8 mouse cellular contexts compared by ENCODE assay signal in the genomic region with DNA sequence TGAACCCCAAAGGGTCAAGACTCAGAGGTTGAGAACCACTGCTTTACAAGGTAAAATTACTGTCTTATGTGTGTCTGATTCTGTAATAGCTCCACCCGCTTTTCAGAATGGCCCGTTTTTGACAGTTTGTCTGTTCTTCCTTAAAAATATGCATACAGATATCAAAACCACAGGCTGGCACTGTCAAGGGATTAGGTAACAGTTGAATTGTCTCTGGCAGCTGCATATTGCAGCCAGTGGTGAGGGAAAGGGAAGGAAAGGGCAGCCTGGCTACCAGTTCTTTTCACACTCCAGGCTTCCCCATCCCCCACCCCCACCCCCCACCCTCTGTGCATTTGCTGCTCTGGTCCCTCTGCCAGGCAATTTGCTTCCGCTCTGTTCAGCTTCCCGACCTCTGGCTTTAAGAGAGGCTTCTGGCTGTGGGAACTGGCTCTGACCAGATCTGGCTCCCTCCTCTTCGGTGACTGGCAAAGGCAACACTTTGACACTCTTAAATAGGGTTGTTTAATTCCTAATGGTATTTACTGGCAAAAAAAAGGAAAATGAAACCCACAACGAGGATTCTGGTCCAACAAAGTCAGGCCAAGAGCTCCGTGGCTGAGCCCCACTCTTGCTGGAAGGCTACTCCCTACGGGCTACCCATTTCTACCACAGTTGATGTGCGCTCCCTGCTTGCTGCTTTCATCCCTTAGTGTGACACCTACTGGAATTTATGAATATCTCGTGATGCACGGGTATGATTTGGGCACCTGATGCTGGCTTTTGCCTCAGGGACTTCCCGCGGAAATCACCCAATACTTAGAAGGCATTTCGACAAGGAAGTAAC. TPM values are rescaled to one million over a fixed set of nuclear protein-coding genes. Genes with fewer than 3 reads are reported as not detected.
A peak's percentile ranks its signal among the peaks of the same experiment; 100 is the strongest.
DNase-seq lines count a peak whose midpoint lies in the region; ATAC-seq and TF ChIP-seq lines count a peak whose summit lies in the region.

No protein-coding gene starts in this region.

- ATAC-seq in forebrain, embryonic 11.5 days (replicated peaks; ENCODE audit: low FRiP score): peak; percentile 37
- ATAC-seq in hindbrain, embryonic 14.5 days (ENCODE audit: low FRiP score): peak; percentile 65; the same call in 1 of the 2 replicates
- ATAC-seq in megakaryocyte, adult 5-6 weeks (ENCODE audit: poor library complexity, severe bottlenecking): peak; percentile 47

- DNase-seq in CD4-positive helper T cell, adult 2 months (ENCODE audit: low read depth, low spot score): peak; percentile 88
- DNase-seq in T-cell, adult 2 months (ENCODE audit: low spot score): peak; percentile 86
- DNase-seq in forebrain, embryonic 11.5 days (ENCODE audit: low spot score): peak; percentile 54
- peak; percentile 41 for DNase-seq in hindbrain, embryonic 14.5 days (ENCODE audit: low spot score)
- DNase-seq in left cerebral cortex, adult 18-20 months (ENCODE audit: low spot score in 2 of 2): peak; percentile 5 to 6
- no peak for DNase-seq in cerebellum, adult 9-11 months

- no peaks in the 10 kb centered on the region for H3K9me3 ChIP-seq in forebrain, embryonic 11.5 days (ENCODE audit: control insufficient read depth, low read length)
- H3K9me3 ChIP-seq in hindbrain, embryonic 14.5 days (ENCODE audit: control insufficient read depth, low read length): no peaks in the 10 kb centered on the region

- no peak for TF ChIP-seq CTCF in small intestine, adult 2 months (IDR thresholded peaks at IDR 0.05; ENCODE audit: extremely low read depth, insufficient read length, insufficient replicate concordance, low read depth, low read length)

- 7% methylated on average over 14 of the region's 14 CpGs for WGBS in forebrain, embryonic 11.5 days
- 6% methylated on average over 14 of the region's 14 CpGs for WGBS in hindbrain, embryonic 14.5 days
- 10% methylated on average over 14 of the region's 14 CpGs for WGBS in small intestine, adult 2 months

- TF ChIP-seq POLR2A in small intestine, adult 2 months (IDR thresholded peaks at IDR 0.05; ENCODE audit: low read depth, low read length): no peak

- H3K4me3 ChIP-seq in forebrain, embryonic 11.5 days (ENCODE audit: low read depth, low read length): peak overlapping the region; percentile 58
- H3K4me3 ChIP-seq in hindbrain, embryonic 14.5 days (replicated peaks; ENCODE audit: low read length): peak overlapping the region; percentile 56
- H3K4me3 ChIP-seq in small intestine, adult 2 months (ENCODE audit: low read depth, low read length): peak overlapping the region; percentile 72

- H3K4me1 ChIP-seq in forebrain, embryonic 11.5 days (replicated peaks; ENCODE audit: control insufficient read depth, insufficient read depth, low read length): peaks cover 6% of the 10 kb centered on the region; the same call in 1 of the 2 replicates
- no peaks in the 10 kb centered on the region for H3K4me1 ChIP-seq in hindbrain, embryonic 14.5 days (replicated peaks; ENCODE audit: control insufficient read depth, insufficient read depth, low read length)
- H3K4me1 ChIP-seq in small intestine, adult 2 months (ENCODE audit: control insufficient read depth, insufficient read depth, insufficient read length, low read length): no peaks in the 10 kb centered on the region

- H3K36me3 ChIP-seq in forebrain, embryonic 11.5 days (ENCODE audit: control insufficient read depth, insufficient read depth, low read length): no peaks in the 10 kb centered on the region
- no peaks in the 10 kb centered on the region for H3K36me3 ChIP-seq in hindbrain, embryonic 14.5 days (replicated peaks; ENCODE audit: control insufficient read depth, insufficient read depth)
- no peaks in the 10 kb centered on the region for H3K36me3 ChIP-seq in small intestine, adult 2 months (ENCODE audit: control insufficient read depth, insufficient read depth, low read length)

- no peak overlapping the region; the same call in 1 of the 2 replicates for H3K9ac ChIP-seq in forebrain, embryonic 11.5 days (ENCODE audit: low read length)
- peak overlapping the region; percentile 59; the same call in 1 of the 2 replicates for H3K9ac ChIP-seq in hindbrain, embryonic 14.5 days

- H3K27me3 ChIP-seq in forebrain, embryonic 11.5 days (ENCODE audit: control insufficient read depth, insufficient read depth, low read length): peaks cover 2% of the 10 kb centered on the region; the same call in 1 of the 2 replicates
- peaks cover 11% of the 10 kb centered on the region; the same call in 1 of the 2 replicates for H3K27me3 ChIP-seq in hindbrain, embryonic 14.5 days (ENCODE audit: control insufficient read depth, insufficient read depth, low read length)
- no peaks in the 10 kb centered on the region; the same call in 1 of the 2 replicates for H3K27me3 ChIP-seq in small intestine, adult 2 months (ENCODE audit: control insufficient read depth, insufficient read depth, low read length)

- H3K27ac ChIP-seq in forebrain, embryonic 11.5 days (ENCODE audit: low read depth, low read length): no peak overlapping the region
- no peak overlapping the region for H3K27ac ChIP-seq in hindbrain, embryonic 14.5 days
- H3K27ac ChIP-seq in small intestine, adult 2 months (ENCODE audit: insufficient read depth, low read depth, low read length): no peak overlapping the region

- peak overlapping the region; percentile 95 for H3K4me2 ChIP-seq in forebrain, embryonic 11.5 days (ENCODE audit: low read depth, low read length, severe bottlenecking)
- peak overlapping the region; percentile 77 for H3K4me2 ChIP-seq in hindbrain, embryonic 14.5 days (replicated peaks)

RNA-seq across cellular contexts. Expression of a gene that starts 1.3 kb away (rescaled TPM):
- polyA plus RNA-seq in forebrain, embryonic 11.5 days (2014; fragmentation: Nextera tagmentation; extraction: Ambion mirVana): 2.7 and 3.3 TPM in 2 replicates
- 6.0 and 6.1 TPM in 2 replicates for polyA plus RNA-seq in hindbrain, embryonic 14.5 days (2014; fragmentation: Nextera tagmentation; extraction: Ambion mirVana)
- total RNA-seq in left cerebral cortex, adult 18-20 months (2021): 10 to 100 TPM; 20.8 to 28.3 TPM
- total RNA-seq in megakaryocyte, adult 5-6 weeks (2015): 168 and 183 TPM in 2 replicates
- 149 and 166 TPM in 2 replicates for total RNA-seq in megakaryocyte, adult 5-6 weeks (2017)
- polyA plus RNA-seq in small intestine, adult 2 months (2012; rRNA removed): 0.86 and 1.7 TPM in 2 replicates
